Mouse (Mus musculus) spleen, postnatal 4 days (tissue): Measurements from ENCODE around the gene Crlf1.

Experiments
- DNase-seq, 2 experiments: peaks; one replicate each; pipeline ENCODE4 v3.0.0; 2022; ENCODE audit warnings: low spot score in 2 of 2

The Crlf1 gene

GRCm38 (mm10) chr8:70549412-70550184, 56.6 kb downstream of the Crlf1 start:
- no peak for DNase-seq

GRCm38 (mm10) chr8:70551558-70552161, 58.7 kb downstream of the Crlf1 start:
- DNase-seq = no peak

GRCm38 (mm10) chr8:70552836-70553235, 59.9 kb downstream of the Crlf1 start:
- no peak for DNase-seq
